Mouse (Mus musculus): ENCODE data around the gene Myo6.

Gene Myo6

GRCm38 (mm10) chr9:80252146-80252545 is 87.3 kb downstream of the Myo6 start:
- no peak for DNase-seq

- no peak for DNase-seq
Observed at GRCm38 (mm10) chr9:80253241-80253640, 88.4 kb downstream of the Myo6 start.

GRCm38 (mm10) chr9:80256561-80256960 is 91.7 kb downstream of the Myo6 start:
- no peak for DNase-seq

- peak; percentile 56 for DNase-seq
Observed at GRCm38 (mm10) chr9:80258396-80258795, 93.6 kb downstream of the Myo6 start.

- no peak for DNase-seq
Observed at GRCm38 (mm10) chr9:80260905-80261304, 96.1 kb downstream of the Myo6 start.

- no peak for DNase-seq
Observed at GRCm38 (mm10) chr9:80262367-80263026, 97.7 kb downstream of the Myo6 start.

- no peak for DNase-seq
Observed at GRCm38 (mm10) chr9:80266086-80266485, 101.3 kb downstream of the Myo6 start.

- DNase-seq: no peak
Observed at GRCm38 (mm10) chr9:80266507-80266906, 101.7 kb downstream of the Myo6 start.

- no peak for DNase-seq
Observed at GRCm38 (mm10) chr9:80269596-80269995, 104.8 kb downstream of the Myo6 start.

- no peak for DNase-seq
Observed at GRCm38 (mm10) chr9:80272951-80273350, 108.1 kb downstream of the Myo6 start.

GRCm38 (mm10) chr9:80275053-80275771 is 110.4 kb downstream of the Myo6 start:
- no peak for DNase-seq

- no peak for DNase-seq
Observed at GRCm38 (mm10) chr9:80275772-80276134, 110.9 kb downstream of the Myo6 start.

GRCm38 (mm10) chr9:80277157-80277556 is 112.3 kb downstream of the Myo6 start:
- no peak for DNase-seq

- no peak for DNase-seq
Observed at GRCm38 (mm10) chr9:80277770-80278169, 112.9 kb downstream of the Myo6 start.

- DNase-seq: no peak
Observed at GRCm38 (mm10) chr9:80280724-80281123, 115.9 kb downstream of the Myo6 start.

- no peak for DNase-seq
Observed at GRCm38 (mm10) chr9:80282426-80282825, 117.6 kb downstream of the Myo6 start.

- no peak for DNase-seq
Observed at GRCm38 (mm10) chr9:80284539-80285174, 119.8 kb downstream of the Myo6 start.

- DNase-seq: no peak
Observed at GRCm38 (mm10) chr9:80286845-80287244, 122.0 kb downstream of the Myo6 start.

GRCm38 (mm10) chr9:80293056-80293584 is 128.3 kb downstream of the Myo6 start:
- no peak for DNase-seq

- no peak for DNase-seq
Observed at GRCm38 (mm10) chr9:80296086-80296485, 131.3 kb downstream of the Myo6 start.

- DNase-seq: no peak
Observed at GRCm38 (mm10) chr9:80299031-80299430, 134.2 kb downstream of the Myo6 start.

GRCm38 (mm10) chr9:80303518-80303917 is 138.7 kb downstream of the Myo6 start:
- DNase-seq: peak; percentile 44

- DNase-seq: no peak
Observed at GRCm38 (mm10) chr9:80306390-80306789, 141.6 kb downstream of the Myo6 start.

- no peak for DNase-seq
Observed at GRCm38 (mm10) chr9:80306853-80307252, 142.0 kb downstream of the Myo6 start.
